Mouse (Mus musculus): ENCODE measurements around the gene Arl5a. TPM values are rescaled to one million over a fixed set of nuclear protein-coding genes. Genes with fewer than 3 reads are reported as not detected.
A peak's percentile ranks its signal among the peaks of the same experiment; 100 is the strongest.

Arl5a gene
- polyA plus RNA-seq, 1 experiment from 2014 or later, result 40.0 TPM

DNA sequence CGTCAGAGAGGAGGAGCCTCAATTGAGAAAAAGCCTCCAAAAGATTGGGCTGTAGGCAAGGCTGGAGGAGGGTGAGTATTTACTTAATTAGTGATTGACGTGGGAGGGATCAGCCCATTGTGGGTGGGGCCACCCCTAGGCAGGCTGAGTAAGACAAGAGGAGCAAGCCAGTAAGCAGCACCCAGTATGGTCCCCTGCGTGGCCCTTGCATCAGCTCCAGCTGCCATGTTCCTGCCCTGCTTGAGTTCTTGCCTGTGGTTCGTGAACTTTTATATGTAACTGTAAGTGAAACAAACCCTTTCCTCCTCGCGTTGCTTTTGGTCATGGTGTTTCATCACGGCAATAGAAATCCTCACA, 46.3 kb downstream of the Arl5a start, which contains the start of gene Neb:
Gene Neb (minus strand): TSS at position 27 of the 357 bp plus-strand sequence.
- peak; percentile 75; the same call in 1 of the 2 replicates for ATAC-seq (ENCODE audit: borderline replicate concordance, extremely low read depth, low FRiP score, low TSS enrichment)
- H3K4me2 ChIP-seq, result peak within 1 kb of the TSS; percentile 23
- 47% methylated on average over 7 of the region's 7 CpGs for WGBS

DNA sequence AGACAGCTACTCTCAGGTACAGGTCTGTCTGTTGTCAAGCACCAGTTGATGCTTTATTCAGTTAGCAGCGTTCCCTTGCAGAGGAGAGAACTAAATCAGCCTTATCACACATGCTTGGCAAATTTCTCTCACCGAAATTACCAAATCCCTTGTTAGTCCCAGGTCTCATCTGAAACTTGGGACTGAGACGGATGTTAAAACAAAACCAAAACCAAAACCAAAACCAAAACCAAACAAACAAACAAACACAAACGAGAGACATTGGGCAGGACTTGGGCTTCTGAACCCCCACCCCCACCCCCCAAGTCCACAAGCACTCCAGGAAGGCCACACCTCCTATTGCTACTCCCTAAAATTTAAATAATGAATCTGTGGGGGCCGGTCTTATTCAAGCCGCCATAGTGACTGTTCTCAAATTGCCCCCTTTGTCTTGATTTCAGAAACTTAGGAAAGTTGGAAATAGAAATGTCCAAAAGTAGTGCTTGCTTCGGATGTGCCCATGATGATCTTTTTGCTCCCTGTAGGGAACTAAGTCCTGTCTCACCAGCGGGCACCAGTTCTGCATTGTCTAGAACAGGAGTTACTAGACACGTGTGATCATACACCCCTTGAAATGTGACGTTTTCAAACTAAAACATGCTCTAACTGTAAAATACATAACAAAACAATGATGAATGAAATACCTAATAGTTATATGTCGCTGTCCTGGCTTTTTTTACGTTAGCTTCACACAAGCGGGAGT, 46.8 kb downstream of the Arl5a start:
- peaks cover 8% of the 10 kb centered on the region; the same call in 1 of the 2 replicates for H3K4me1 ChIP-seq
- peak overlapping the region; percentile 23 for H3K4me2 ChIP-seq
- no peaks in the 10 kb centered on the region for H3K9me3 ChIP-seq
- WGBS, result 48% methylated on average over 13 of the region's 13 CpGs
- H3K27ac ChIP-seq, result no peak overlapping the region
- ATAC-seq (ENCODE audit: borderline replicate concordance, extremely low read depth, low FRiP score, low TSS enrichment), result no peak
- H3K27me3 ChIP-seq, result peaks cover 16% of the 10 kb centered on the region; the same call in 1 of the 2 replicates
- no peaks in the 10 kb centered on the region for H3K36me3 ChIP-seq
- no peak overlapping the region for H3K4me3 ChIP-seq
- H3K9ac ChIP-seq, result no peak overlapping the region

More for the DNA sequence above, 46.3 kb downstream of the Arl5a start, which contains the start of gene Neb:
- Histone ChIP-seq H3K9me3 (no peaks in the 10 kb centered on the region), H3K27ac (peak within 1 kb of the TSS; percentile 39; the same call in 1 of the 2 replicates), H3K4me3 (no peak within 1 kb of the TSS), H3K36me3 (no peaks in the 10 kb centered on the region), H3K9ac (no peak within 1 kb of the TSS), H3K4me1 (0 out of 2 replicates have a peak, but pooled peaks cover 3% of the 10 kb centered on the region), H3K27me3 (peaks cover 16% of the 10 kb centered on the region; the same call in 1 of the 2 replicates)

DNA sequence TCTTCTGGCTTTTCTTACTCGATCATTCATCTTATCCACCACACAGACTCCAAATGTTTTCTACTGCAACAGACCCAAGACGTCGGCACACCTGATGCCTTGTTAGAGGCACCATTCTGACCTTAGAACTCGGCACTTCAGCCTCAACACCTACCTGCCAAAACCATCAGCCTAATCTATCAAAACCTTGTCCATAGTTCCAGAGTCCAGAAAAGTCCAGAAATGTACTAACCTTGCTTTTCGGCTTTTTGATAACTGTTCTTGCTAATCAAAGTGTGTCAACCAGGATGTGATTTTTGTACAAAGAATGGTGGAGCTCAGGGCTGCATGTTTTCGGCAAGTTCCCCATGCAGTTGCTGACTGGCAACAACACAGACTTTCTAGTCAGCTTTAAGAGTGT, 50.0 kb downstream of the Arl5a start:
- no peaks in the 10 kb centered on the region for H3K36me3 ChIP-seq
- H3K27ac ChIP-seq, result no peak overlapping the region
- ATAC-seq (ENCODE audit: borderline replicate concordance, extremely low read depth, low FRiP score, low TSS enrichment), result no peak
- peaks cover 21% of the 10 kb centered on the region for H3K4me1 ChIP-seq
- no peak overlapping the region for H3K9ac ChIP-seq
- H3K4me2 ChIP-seq, result no peak overlapping the region
- H3K4me3 ChIP-seq, result no peak overlapping the region
- no peaks in the 10 kb centered on the region for H3K9me3 ChIP-seq
- peaks cover 16% of the 10 kb centered on the region; the same call in 1 of the 2 replicates for H3K27me3 ChIP-seq
- 86% methylated on average over 6 of the region's 6 CpGs for WGBS

DNA sequence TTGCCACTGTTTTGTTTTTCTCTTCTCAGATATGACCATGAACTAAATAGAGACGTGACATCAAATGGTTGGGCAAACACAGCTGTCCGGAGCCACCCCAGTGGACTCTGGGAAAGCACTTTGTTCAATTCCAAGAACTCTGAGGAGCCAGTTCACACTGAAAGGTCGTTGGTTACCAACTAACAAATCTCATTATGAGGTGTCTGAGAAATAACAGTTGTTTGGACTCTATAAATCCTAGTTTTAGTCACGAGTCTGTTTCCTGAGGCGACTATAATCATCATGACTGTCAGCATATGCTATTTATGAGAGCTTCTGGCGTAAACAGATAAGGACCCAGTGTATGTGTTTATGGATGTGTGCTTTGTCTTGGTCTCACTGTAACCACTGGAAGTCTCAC, 52.2 kb downstream of the Arl5a start:
- no peak overlapping the region for H3K27ac ChIP-seq
- H3K4me1 ChIP-seq, result peaks cover 19% of the 10 kb centered on the region
- no peak overlapping the region for H3K9ac ChIP-seq
- H3K4me3 ChIP-seq, result no peak overlapping the region
- H3K9me3 ChIP-seq, result no peaks in the 10 kb centered on the region
- peaks cover 21% of the 10 kb centered on the region; the same call in 1 of the 2 replicates for H3K27me3 ChIP-seq
- H3K36me3 ChIP-seq, result no peaks in the 10 kb centered on the region
- WGBS, result 35% methylated on average over 6 of the region's 6 CpGs
- H3K4me2 ChIP-seq, result no peak overlapping the region
- peak; percentile 69 for ATAC-seq (ENCODE audit: borderline replicate concordance, extremely low read depth, low FRiP score, low TSS enrichment)

DNA sequence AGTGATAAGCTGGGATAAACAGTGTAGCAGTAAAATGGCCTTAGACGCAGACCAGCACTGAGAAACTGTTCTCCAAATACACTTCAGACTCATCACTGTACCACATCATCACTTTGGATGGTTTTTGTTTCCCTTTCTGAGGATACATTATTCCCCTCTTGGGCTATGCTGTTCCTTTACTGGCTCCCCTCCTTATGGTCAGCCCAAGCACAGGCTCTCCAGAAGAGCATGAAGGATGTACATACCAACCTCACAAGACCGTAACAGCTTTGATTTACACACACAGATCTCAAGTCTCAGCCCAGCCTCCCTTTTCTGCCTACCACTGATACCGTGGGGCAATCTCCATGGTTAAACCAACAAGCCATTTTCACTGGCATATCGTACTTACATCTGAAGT, 52.6 kb downstream of the Arl5a start:
- no peaks in the 10 kb centered on the region for H3K9me3 ChIP-seq

DNA sequence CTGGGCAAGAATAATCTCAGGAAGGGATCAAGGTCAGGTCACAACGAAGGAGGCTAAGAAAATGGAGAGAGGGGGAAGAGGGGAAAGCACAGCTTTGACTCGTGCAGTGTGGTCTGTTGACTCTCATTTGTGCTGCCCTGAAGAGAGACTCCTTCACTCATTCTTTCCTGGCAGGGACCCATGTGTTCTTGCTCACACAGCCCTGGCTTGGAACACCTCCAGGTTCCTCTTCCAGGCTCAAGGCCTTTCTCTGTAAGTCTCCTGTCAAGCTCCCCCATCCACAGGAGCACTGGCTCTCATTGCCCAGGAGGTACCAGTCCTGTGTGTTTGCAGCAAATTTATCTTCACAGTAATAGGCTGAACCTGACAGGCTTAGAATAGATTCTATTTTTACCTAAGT, 53.6 kb downstream of the Arl5a start:
- Histone ChIP-seq H3K9me3 (no peaks in the 10 kb centered on the region), H3K27me3 (peaks cover 15% of the 10 kb centered on the region; the same call in 1 of the 2 replicates), H3K4me3 (no peak overlapping the region), H3K27ac (no peak overlapping the region), H3K4me1 (peaks cover 19% of the 10 kb centered on the region), H3K4me2 (no peak overlapping the region), H3K36me3 (no peaks in the 10 kb centered on the region), H3K9ac (no peak overlapping the region)
- 12% methylated on average over 2 of the region's 2 CpGs for WGBS
- ATAC-seq (ENCODE audit: borderline replicate concordance, extremely low read depth, low FRiP score, low TSS enrichment), result no peak

More for the DNA sequence above, 52.6 kb downstream of the Arl5a start:
- Histone ChIP-seq H3K4me2 (no peak overlapping the region), H3K9ac (no peak overlapping the region), H3K27ac (no peak overlapping the region), H3K27me3 (peaks cover 21% of the 10 kb centered on the region; the same call in 1 of the 2 replicates), H3K4me3 (no peak overlapping the region), H3K4me1 (peaks cover 19% of the 10 kb centered on the region), H3K36me3 (no peaks in the 10 kb centered on the region)
- whole genome bisulfite sequencing, result 37% methylated on average over 4 of the region's 4 CpGs
- peak; percentile 66 for ATAC-seq (ENCODE audit: borderline replicate concordance, extremely low read depth, low FRiP score, low TSS enrichment)

DNA sequence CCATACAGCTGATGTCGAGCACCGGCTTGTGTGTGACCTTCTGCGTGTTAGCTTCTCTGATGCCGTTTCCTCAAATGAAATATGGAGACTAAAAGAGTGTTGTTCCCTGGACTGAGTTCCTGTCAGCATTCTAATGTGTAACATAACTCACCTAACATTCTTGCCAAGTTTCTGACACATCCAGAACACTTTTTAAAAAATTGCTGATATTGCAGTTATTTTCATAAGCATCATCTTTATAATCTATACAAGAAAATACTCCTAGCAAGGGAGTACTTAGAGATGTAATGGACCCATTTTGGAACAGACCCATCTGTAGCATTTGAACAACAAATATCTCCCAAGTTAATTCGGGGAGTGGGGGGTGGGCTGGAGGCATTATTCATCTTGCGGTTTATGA, 55.1 kb downstream of the Arl5a start:
- Histone ChIP-seq H3K9me3 (no peaks in the 10 kb centered on the region), H3K27ac (no peak overlapping the region), H3K4me2 (no peak overlapping the region), H3K36me3 (no peaks in the 10 kb centered on the region), H3K9ac (no peak overlapping the region), H3K4me3 (no peak overlapping the region), H3K4me1 (peaks cover 19% of the 10 kb centered on the region), H3K27me3 (peaks cover 7% of the 10 kb centered on the region; the same call in 1 of the 2 replicates)
- no peak for ATAC-seq (ENCODE audit: borderline replicate concordance, extremely low read depth, low FRiP score, low TSS enrichment)
- whole genome bisulfite sequencing, result 56% methylated on average over 6 of the region's 6 CpGs

DNA sequence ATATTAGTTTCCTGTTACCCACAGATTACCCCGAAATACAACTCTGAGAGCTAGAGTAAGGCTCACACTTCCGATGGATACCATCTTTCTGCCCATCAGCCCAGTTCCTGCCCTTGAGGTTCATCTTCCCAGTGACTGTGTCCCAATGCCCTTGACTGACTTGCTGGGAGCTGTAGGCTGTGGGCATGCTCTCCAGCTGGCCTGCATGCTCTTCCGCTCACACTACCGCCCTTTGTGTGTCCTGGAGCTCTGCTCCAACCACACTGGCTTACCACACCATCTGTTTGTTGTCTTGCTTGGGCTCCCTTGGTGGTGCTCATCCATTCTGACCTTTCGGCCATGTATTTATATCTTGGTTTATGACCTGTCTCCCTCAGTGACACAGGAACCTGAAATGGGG, 57.0 kb downstream of the Arl5a start:
- H3K27me3 ChIP-seq, result 0 out of 2 replicates have a peak, but pooled peaks cover 5% of the 10 kb centered on the region
- ATAC-seq (ENCODE audit: borderline replicate concordance, extremely low read depth, low FRiP score, low TSS enrichment), result no peak

DNA sequence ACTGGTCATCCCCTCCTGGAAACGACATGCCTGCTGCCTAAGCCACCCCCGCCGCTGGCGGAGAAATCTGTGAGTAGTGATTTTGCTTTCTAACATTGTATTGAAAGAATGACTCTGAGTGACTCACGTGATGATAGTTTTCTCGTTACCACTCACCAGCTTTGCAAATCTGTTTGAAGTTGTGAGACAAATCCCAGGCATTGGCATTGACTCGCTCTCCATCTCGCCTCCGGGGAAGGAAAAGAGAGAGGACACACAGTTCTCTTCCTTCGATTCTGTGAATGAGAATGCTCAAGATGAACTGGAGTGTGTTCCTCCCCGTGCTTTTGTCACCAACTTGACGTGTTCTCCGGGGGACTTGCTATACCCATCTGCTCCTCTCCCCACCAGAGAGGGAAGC, 57.5 kb downstream of the Arl5a start:
- Histone ChIP-seq H3K36me3 (no peaks in the 10 kb centered on the region), H3K27ac (no peak overlapping the region), H3K4me3 (no peak overlapping the region), H3K9ac (no peak overlapping the region), H3K4me1 (peaks cover 8% of the 10 kb centered on the region), H3K9me3 (no peaks in the 10 kb centered on the region), H3K27me3 (0 out of 2 replicates have a peak, but pooled peaks cover 5% of the 10 kb centered on the region), H3K4me2 (no peak overlapping the region)
- WGBS, result 55% methylated on average over 13 of the region's 13 CpGs
- ATAC-seq (ENCODE audit: borderline replicate concordance, extremely low read depth, low FRiP score, low TSS enrichment), result no peak

More for the DNA sequence above, 57.0 kb downstream of the Arl5a start:
- Histone ChIP-seq H3K4me3 (no peak overlapping the region), H3K27ac (no peak overlapping the region), H3K4me1 (peaks cover 11% of the 10 kb centered on the region), H3K9ac (no peak overlapping the region), H3K36me3 (no peaks in the 10 kb centered on the region), H3K9me3 (no peaks in the 10 kb centered on the region), H3K4me2 (no peak overlapping the region)
- WGBS, result 84% methylated on average over 5 of the region's 5 CpGs

DNA sequence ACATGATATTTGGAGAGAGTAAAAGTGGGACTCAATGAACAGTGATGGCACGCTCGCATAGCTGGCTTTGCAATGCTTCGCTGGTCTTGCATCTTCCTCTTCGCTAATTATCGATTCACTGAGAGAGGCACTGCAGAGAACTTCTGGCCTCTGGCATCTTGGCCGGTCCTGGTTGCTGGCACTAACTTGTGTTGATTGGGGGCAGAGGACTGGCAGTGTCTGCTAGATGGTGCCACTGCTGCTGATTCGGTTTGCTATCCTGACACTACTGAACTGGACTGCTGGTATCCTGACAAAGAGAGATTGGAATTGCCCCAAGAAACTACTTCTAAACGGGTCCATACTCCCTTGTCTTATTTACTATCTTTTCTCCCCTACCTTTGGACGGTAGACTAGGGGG, 63.6 kb downstream of the Arl5a start:
- H3K36me3 ChIP-seq, result no peaks in the 10 kb centered on the region
- H3K9ac ChIP-seq, result no peak overlapping the region
- no peak overlapping the region for H3K27ac ChIP-seq
- no peak for ATAC-seq (ENCODE audit: borderline replicate concordance, extremely low read depth, low FRiP score, low TSS enrichment)
- H3K4me1 ChIP-seq, result no peaks in the 10 kb centered on the region
- WGBS, result 87% methylated on average over 9 of the region's 9 CpGs
- H3K4me3 ChIP-seq, result no peak overlapping the region
- no peaks in the 10 kb centered on the region for H3K9me3 ChIP-seq
- H3K4me2 ChIP-seq, result no peak overlapping the region
- no peaks in the 10 kb centered on the region for H3K27me3 ChIP-seq

DNA sequence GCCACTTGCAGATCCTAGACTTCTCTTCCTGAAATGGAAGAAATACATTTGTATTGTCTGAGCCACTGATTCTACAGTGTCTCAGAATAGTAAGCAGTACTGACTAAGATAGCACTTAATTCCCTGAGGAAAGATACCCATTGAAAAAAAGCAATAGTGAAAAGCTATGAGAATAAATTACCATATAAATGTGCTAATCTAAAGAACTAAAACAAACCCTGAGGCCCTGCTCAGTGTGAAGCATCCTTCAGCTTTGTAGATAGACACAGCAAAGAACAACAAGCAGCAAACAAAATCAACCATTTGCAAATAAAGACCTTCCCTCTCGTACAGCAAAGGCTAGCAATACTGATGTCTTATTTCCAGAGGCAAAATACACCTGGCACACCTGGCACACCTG, 65.0 kb downstream of the Arl5a start:
- no peak overlapping the region for H3K27ac ChIP-seq
- H3K36me3 ChIP-seq, result no peaks in the 10 kb centered on the region
- H3K27me3 ChIP-seq, result no peaks in the 10 kb centered on the region
- no peak overlapping the region for H3K4me3 ChIP-seq
- no peaks in the 10 kb centered on the region for H3K9me3 ChIP-seq
- no peaks in the 10 kb centered on the region for H3K4me1 ChIP-seq
- H3K4me2 ChIP-seq, result no peak overlapping the region
- no peak for ATAC-seq (ENCODE audit: borderline replicate concordance, extremely low read depth, low FRiP score, low TSS enrichment)
- no peak overlapping the region for H3K9ac ChIP-seq
- WGBS, result 79% methylated on average over 1 of the region's 1 CpGs

DNA sequence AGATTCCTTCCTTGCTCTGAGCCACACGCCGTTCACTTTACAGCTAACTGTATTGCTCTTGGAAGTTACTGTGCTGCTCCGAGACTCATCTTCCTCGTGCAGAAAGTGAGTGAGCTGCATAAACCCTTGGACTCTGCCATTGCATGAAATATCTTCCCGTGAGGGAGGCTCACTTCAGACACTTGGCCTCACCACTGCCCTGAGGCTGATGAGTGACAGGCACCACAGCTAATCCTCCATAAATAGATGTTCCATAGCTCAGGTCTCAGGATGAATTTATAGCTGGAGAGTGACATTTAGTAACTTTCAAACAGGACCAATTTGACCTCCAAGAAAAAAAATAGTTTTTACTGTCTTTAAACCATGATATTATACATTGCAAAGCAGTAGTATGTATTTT, 66.5 kb downstream of the Arl5a start:
- H3K27ac ChIP-seq, result no peak overlapping the region
- H3K4me2 ChIP-seq, result no peak overlapping the region
- H3K36me3 ChIP-seq, result no peaks in the 10 kb centered on the region
- H3K4me3 ChIP-seq, result no peak overlapping the region
- H3K27me3 ChIP-seq, result no peaks in the 10 kb centered on the region
- no peaks in the 10 kb centered on the region for H3K9me3 ChIP-seq
- no peak overlapping the region for H3K9ac ChIP-seq
- no peak for ATAC-seq (ENCODE audit: borderline replicate concordance, extremely low read depth, low FRiP score, low TSS enrichment)
- no peaks in the 10 kb centered on the region for H3K4me1 ChIP-seq
- WGBS, result 78% methylated on average over 5 of the region's 5 CpGs
